Mouse (Mus musculus) liver, postnatal 0 days (tissue): ENCODE results near the gene Atp9a. TPM values are rescaled to one million over a fixed set of nuclear protein-coding genes. Genes with fewer than 3 reads are reported as not detected.

Experiments used
- ATAC-seq: fragments of 200-750 bp; cut with Nextera tagmentation; 2 replicates; pipeline ENCODE4 v1.8.0; 2017; ENCODE audit warnings: mild to moderate bottlenecking, moderate library complexity
- DNase-seq: peaks from one replicate; pipeline ENCODE4 v3.0.0-alpha.2; 2016
- H3K27ac ChIP-seq: fragments of 300-500 bp; sonication (generic); 2 replicates; pipeline ENCODE4 v1.5.1; 2014; ENCODE audit warnings: antibody characterized with exemption, moderate library complexity, mild to moderate bottlenecking, low read depth
- H3K27me3 ChIP-seq: fragments of 300-500 bp; sonication (generic); 2 replicates; pipeline ENCODE4 v1.6.1; 2014; ENCODE audit warnings: low read length, control low read depth, mixed read lengths; ENCODE audit not compliant: insufficient read depth
- H3K36me3 ChIP-seq: fragments of 300-500 bp; sonication (generic); replicated peaks from 2 replicates; pipeline ENCODE4 v1.6.1; 2014; ENCODE audit warnings: mild to moderate bottlenecking, control low read depth, low read length, moderate library complexity, mixed read lengths; ENCODE audit not compliant: insufficient read depth
- H3K4me1 ChIP-seq: fragments of 300-500 bp; sonication (generic); 2 replicates; pipeline ENCODE4 v1.6.1; 2014; ENCODE audit warnings: antibody characterized with exemption, mild to moderate bottlenecking, control low read depth; ENCODE audit not compliant: insufficient read depth
- H3K4me2 ChIP-seq: fragments of 300-500 bp; sonication (generic); 2 replicates; pipeline ENCODE4 v1.6.1; 2014; ENCODE audit warnings: low read depth, mild to moderate bottlenecking, low read length, moderate library complexity, mixed read lengths
- H3K4me3 ChIP-seq: fragments of 300-500 bp; sonication (generic); 2 replicates; pipeline ENCODE4 v1.5.1; 2014; ENCODE audit warnings: low read depth, low read length
- H3K9ac ChIP-seq: fragments of 300-500 bp; sonication (generic); replicated peaks from 2 replicates; pipeline ENCODE4 v1.6.1; 2014; ENCODE audit warnings: mild to moderate bottlenecking, moderate library complexity
- H3K9me3 ChIP-seq: fragments of 300-500 bp; sonication (generic); 2 replicates; pipeline ENCODE4 v1.6.1; 2016; ENCODE audit warnings: mild to moderate bottlenecking, control low read depth, low read length, mixed read lengths
- CTCF ChIP-seq: sonication (generic); IDR thresholded peaks from 2 replicates; pipeline ENCODE4 v1.5.1; 2016; ENCODE audit warnings: antibody characterized with exemption, low read depth
- EP300 ChIP-seq: IDR thresholded peaks from 2 replicates; pipeline ENCODE4 v1.6.1; 2016; ENCODE audit warnings: antibody characterized with exemption, low read depth, mild to moderate bottlenecking
- WGBS: fragments of 180-500 bp; shearing (Covaris S2); extraction: QIAGEN DNeasy Blood & Tissue Kit; methylation state at CpG from one replicate; pipeline ENCODE4 v1.1.7; 2014; ENCODE audit not compliant: insufficient replicate concordance; 5-methylcytosine and 5-hydroxymethylcytosine counted together
- polyA plus RNA-seq: library from polyadenylated mRNA; unstranded; fragments of >200 nt; fragmentation: Nextera tagmentation; extraction: Ambion mirVana; gene quantifications from 2 replicates; pipeline ENCODE4 v1.2.1, GENCODE M21; 2015

Atp9a gene
- polyA plus RNA-seq, 1 experiment from 2014 or later, result 7.3 TPM

DNA sequence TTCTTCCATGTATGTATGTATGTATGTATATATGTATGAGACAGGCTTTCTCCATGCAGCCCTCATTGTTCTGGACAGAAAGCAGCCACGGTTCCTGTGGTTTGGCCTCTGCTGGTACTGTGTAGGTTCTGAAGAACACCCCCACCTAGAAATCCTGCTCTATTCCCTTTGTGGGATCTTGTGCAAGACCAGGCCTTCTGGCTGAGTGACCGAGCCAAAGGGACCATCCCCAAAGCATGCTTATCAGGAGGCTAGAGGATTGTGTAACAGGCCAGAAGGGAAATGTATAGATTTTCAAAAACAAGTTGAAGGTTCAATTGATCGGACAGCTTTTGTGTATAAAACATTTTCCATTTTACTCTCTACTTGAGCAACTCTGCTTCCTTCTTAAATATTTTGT lies 34.0 kb upstream of the Atp9a start:
- no peak overlapping the region for H3K4me2 ChIP-seq
- no peak overlapping the region for H3K9ac ChIP-seq
- H3K27ac ChIP-seq, result peak overlapping the region; percentile 79
- H3K36me3 ChIP-seq, result no peaks in the 10 kb centered on the region
- 34% methylated on average over 3 of the region's 3 CpGs for WGBS
- peak; percentile 57; the same call in 1 of the 2 replicates for TF ChIP-seq EP300
- TF ChIP-seq CTCF, result no peak
- DNase-seq (peak; percentile 38), ATAC-seq (peak; percentile 91)
- H3K4me1 ChIP-seq, result peaks cover 3% of the 10 kb centered on the region; the same call in 1 of the 2 replicates
- H3K4me3 ChIP-seq, result no peak overlapping the region
- no peaks in the 10 kb centered on the region for H3K9me3 ChIP-seq
- H3K27me3 ChIP-seq, result no peaks in the 10 kb centered on the region

DNA sequence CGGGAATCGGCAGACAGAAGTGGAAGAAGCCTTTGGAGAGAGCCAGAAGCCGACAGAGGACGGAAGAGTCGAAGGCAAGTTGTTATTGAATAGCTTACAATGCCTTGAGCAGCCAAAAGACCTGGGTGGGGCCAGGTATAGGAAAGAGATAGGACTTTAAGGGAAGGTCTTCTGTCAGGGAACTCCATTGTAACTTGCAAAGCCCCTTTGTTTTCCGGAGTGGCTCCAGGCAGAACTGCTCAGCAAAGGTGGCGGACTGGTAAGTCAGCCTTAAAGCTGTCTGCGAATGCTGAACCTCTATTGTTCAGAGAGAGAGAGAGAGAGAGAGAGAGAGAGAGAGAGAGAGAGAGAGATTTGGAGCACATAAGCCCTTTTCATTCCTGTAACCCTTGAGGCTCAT lies 27.1 kb upstream of the Atp9a start:
- ATAC-seq, result no peak
- Histone ChIP-seq H3K4me1 (0 out of 2 replicates have a peak, but pooled peaks cover 2% of the 10 kb centered on the region), H3K9ac (no peak overlapping the region), H3K36me3 (no peaks in the 10 kb centered on the region), H3K9me3 (no peaks in the 10 kb centered on the region), H3K4me3 (no peak overlapping the region), H3K4me2 (no peak overlapping the region), H3K27ac (no peak overlapping the region), H3K27me3 (peaks cover 39% of the 10 kb centered on the region)
- no peak for TF ChIP-seq CTCF
- TF ChIP-seq EP300, result no peak
- no peak for DNase-seq
- 62% methylated on average over 8 of the region's 8 CpGs for WGBS

DNA sequence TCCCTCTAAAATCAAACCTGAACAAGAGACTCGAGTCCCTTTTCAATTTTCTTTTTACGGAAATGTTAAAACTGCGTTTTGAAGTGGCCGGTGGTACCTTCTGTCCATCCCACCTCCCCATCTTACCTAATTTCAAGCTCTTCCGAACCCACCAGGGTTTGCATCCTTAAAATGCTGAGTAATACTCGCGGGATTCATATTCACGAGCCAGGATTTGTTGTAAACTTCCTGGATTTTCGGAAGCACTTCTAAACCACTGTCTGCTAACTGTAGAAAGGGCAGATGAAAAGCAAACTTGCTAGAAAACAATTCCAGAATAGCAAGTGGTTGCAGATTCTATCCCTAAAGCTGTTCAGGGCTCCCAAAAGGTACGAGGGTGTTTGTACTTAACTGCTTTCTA lies 25.4 kb upstream of the Atp9a start, which contains the start of gene Sall4:
Gene Sall4 (minus strand): TSS at position 362 of the 400 bp plus-strand sequence.
- Histone ChIP-seq H3K27me3 (peaks cover 45% of the 10 kb centered on the region), H3K9me3 (no peaks in the 10 kb centered on the region), H3K4me1 (0 out of 2 replicates have a peak, but pooled peaks cover 2% of the 10 kb centered on the region), H3K36me3 (no peaks in the 10 kb centered on the region), H3K27ac (peak within 1 kb of the TSS; percentile 87), H3K4me2 (peak within 1 kb of the TSS; percentile 68), H3K4me3 (peak within 1 kb of the TSS; percentile 58), H3K9ac (peak within 1 kb of the TSS; percentile 70)
- 7% methylated on average over 10 of the region's 10 CpGs for WGBS
- TF ChIP-seq CTCF (no peak), EP300 (no peak)
- ATAC-seq (no peak), DNase-seq (no peak)

- Histone ChIP-seq H3K9ac (peak overlapping the region; percentile 70), H3K27ac (peak overlapping the region; percentile 87), H3K27me3 (peaks cover 45% of the 10 kb centered on the region), H3K4me3 (peak overlapping the region; percentile 58), H3K9me3 (no peaks in the 10 kb centered on the region), H3K4me2 (peak overlapping the region; percentile 68), H3K4me1 (0 out of 2 replicates have a peak, but pooled peaks cover 2% of the 10 kb centered on the region), H3K36me3 (no peaks in the 10 kb centered on the region)
- 1% methylated on average over 45 of the region's 52 CpGs for WGBS
- DNase-seq (peak; percentile 64), ATAC-seq (peak; percentile 85)
- TF ChIP-seq CTCF (no peak), EP300 (no peak)
These were observed 24.5 kb upstream of the Atp9a start for GRCm38 (mm10) chr2:168766538-168767361.

DNA sequence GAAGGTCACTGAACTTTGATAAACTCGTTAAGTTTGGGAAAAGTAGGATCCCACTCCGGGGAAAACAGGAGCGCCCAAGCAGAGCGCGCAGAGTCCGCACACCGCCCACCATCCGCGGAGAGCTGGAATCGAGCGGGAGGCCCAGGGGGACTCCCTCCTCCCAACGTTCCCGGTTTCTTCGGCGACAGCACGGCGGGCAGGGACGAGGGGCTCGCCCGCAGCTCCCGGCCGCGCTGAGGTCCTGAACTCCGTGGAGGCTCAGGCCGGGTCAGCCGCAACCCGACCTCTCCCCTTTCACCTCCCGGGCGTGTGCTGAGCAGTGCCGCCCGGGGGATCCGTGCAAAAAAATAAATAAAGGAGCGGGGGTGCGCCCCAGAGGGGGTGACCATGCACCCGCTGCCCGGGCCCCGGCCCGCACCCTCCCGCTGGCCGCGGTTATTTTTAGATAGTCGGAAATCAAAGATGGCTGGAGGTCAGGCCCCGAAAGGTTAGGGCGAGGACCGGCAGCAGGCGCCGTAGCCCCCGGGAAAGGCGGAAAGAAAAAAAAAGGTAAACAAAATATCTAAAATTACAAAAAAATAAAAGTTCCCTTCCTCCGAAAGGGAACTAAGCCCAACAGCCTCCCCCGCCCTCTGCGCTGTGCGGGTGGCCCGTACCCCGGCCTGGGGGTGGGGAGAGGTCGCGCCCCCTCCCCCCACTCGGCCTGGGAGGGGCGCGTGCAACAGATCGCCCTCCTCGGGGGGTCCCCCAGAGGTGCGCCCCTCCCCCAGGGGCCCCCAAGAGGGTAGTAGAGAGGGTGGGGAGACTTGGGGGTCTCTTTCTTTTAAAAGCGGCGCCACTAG lies 23.7 kb upstream of the Atp9a start:
- peak; percentile 31 for DNase-seq
- peak; percentile 4 for ATAC-seq
- peak overlapping the region; percentile 68 for H3K4me2 ChIP-seq
- peak overlapping the region; percentile 70 for H3K9ac ChIP-seq
- TF ChIP-seq CTCF, result no peak
- no peak for TF ChIP-seq EP300
- H3K4me1 ChIP-seq, result 0 out of 2 replicates have a peak, but pooled peaks cover 2% of the 10 kb centered on the region
- peak overlapping the region; percentile 87 for H3K27ac ChIP-seq
- no peaks in the 10 kb centered on the region for H3K9me3 ChIP-seq
- peaks cover 45% of the 10 kb centered on the region for H3K27me3 ChIP-seq
- 2% methylated on average over 65 of the region's 65 CpGs for WGBS
- H3K4me3 ChIP-seq, result peak overlapping the region; percentile 58
- no peaks in the 10 kb centered on the region for H3K36me3 ChIP-seq
